In genomic region chr8:45052205-45052604, GRCm38 (mm10) we compare ENCODE assay signal across 11 mouse cellular contexts. TPM values are rescaled to one million over a fixed set of nuclear protein-coding genes. Genes with fewer than 3 reads are reported as not detected.
A peak's percentile ranks its signal among the peaks of the same experiment; 100 is the strongest.
DNase-seq lines count a peak whose midpoint lies in the region; ATAC-seq and TF ChIP-seq lines count a peak whose summit lies in the region.
"Had no signal": no experiment of that assay in that cellular context is flagged by ENCODE, and none has a peak within 500 bp of the region (broad histone marks: within the 10 kb centered on the region; RNA-seq: fewer than 3 reads in every experiment).

No protein-coding gene starts in this region.

- H3K79me2 ChIP-seq in MEL (ENCODE audit: control insufficient read depth, insufficient read depth, low read length, poor library complexity): no peaks in the 10 kb centered on the region

- H3K4me1 ChIP-seq in kidney, postnatal 0 days (replicated peaks; ENCODE audit: insufficient read depth, low read length): no peaks in the 10 kb centered on the region
- H3K4me1 ChIP-seq in kidney, embryonic 16.5 days (ENCODE audit: insufficient read depth, low read length): no peaks in the 10 kb centered on the region
- H3K4me1 ChIP-seq in MEL (ENCODE audit: control insufficient read depth in 1 of 2, insufficient read depth in 2 of 2, low read length in 2 of 2): no peaks in the 10 kb centered on the region
- H3K4me1 ChIP-seq: liver, embryonic 13.5 days had no signal

- ATAC-seq in kidney, postnatal 0 days (replicated peaks; ENCODE audit: low FRiP score, low read depth): no peak
- no peak for ATAC-seq in kidney, embryonic 16.5 days (ENCODE audit: low FRiP score, low TSS enrichment)
- ATAC-seq in megakaryocyte progenitor cell, adult 5-6 weeks (replicated peaks; ENCODE audit: poor library complexity): 0 out of 2 replicates have a peak, but pooled peaks have one; percentile 57

- H3K4me3 ChIP-seq in kidney, postnatal 0 days (replicated peaks; ENCODE audit: low read depth, low read length): no peak overlapping the region
- no peak overlapping the region for H3K4me3 ChIP-seq in kidney, embryonic 16.5 days (ENCODE audit: low read length)
- H3K4me3 ChIP-seq in MEL (ENCODE audit: control insufficient read depth in 1 of 2, insufficient read depth in 1 of 2, low read depth in 2 of 2, low read length in 2 of 2): no peak overlapping the region
- H3K4me3 ChIP-seq: liver, embryonic 13.5 days had no signal

- WGBS in kidney, postnatal 0 days: 96% methylated on average over 1 of the region's 1 CpGs
- WGBS in kidney, embryonic 16.5 days: 88% methylated on average over 1 of the region's 1 CpGs

- TF ChIP-seq POLR2A in MEL (IDR thresholded peaks at IDR 0.05; ENCODE audit: control insufficient read depth in 1 of 2, insufficient read depth in 1 of 2, low read depth in 1 of 2, low read length in 2 of 2, poor library complexity in 1 of 2): no peak

- no peaks in the 10 kb centered on the region for H3K27me3 ChIP-seq in kidney, postnatal 0 days (ENCODE audit: insufficient read depth, low read length)
- no peaks in the 10 kb centered on the region for H3K27me3 ChIP-seq in kidney, embryonic 16.5 days (ENCODE audit: insufficient read depth, low read length)
- no peaks in the 10 kb centered on the region for H3K27me3 ChIP-seq in MEL (ENCODE audit: control insufficient read depth in 1 of 2, insufficient read depth in 2 of 2, low read length in 2 of 2)
- H3K27me3 ChIP-seq: liver, embryonic 13.5 days had no signal

- DNase-seq in kidney, postnatal 0 days (ENCODE audit: low spot score): peak; percentile 49
- DNase-seq in MEL (ENCODE audit: low read depth, low spot score): peak; percentile 27
- DNase-seq in embryo, embryonic 10.5 days (ENCODE audit: low spot score): peak; percentile 66
- DNase-seq in layer of hippocampus, postnatal 25 days (ENCODE audit: extremely low spot score in 1 of 2, low spot score in 1 of 2): no peak
- DNase-seq in gastrocnemius, adult 18-20 months (ENCODE audit: low spot score): no peak
- DNase-seq: cerebellum, postnatal 14 days; kidney, postnatal 25 days; liver, embryonic 13.5 days had no signal

- peak; percentile 41; the same call in 1 of the 2 replicates for TF ChIP-seq CTCF in kidney, postnatal 0 days (IDR thresholded peaks at IDR 0.05; ENCODE audit: low read depth)
- peak in 2 of 3 experiments; percentile 19 to 62; a peak in 3 of 6 replicates for TF ChIP-seq CTCF in MEL (IDR thresholded peaks at IDR 0.05 in 2 of 3, conservative IDR thresholded peaks at IDR 0.05 in 1 of 3; ENCODE audit: control insufficient read depth in 1 of 3, insufficient read depth in 1 of 3, low read depth in 2 of 3, low read length in 3 of 3, poor library complexity in 1 of 3, severe bottlenecking in 1 of 3)

- H3K27ac ChIP-seq in kidney, postnatal 0 days: no peak overlapping the region
- H3K27ac ChIP-seq in kidney, embryonic 16.5 days (ENCODE audit: low read length): no peak overlapping the region
- no peak overlapping the region for H3K27ac ChIP-seq in MEL (ENCODE audit: control insufficient read depth, low read depth, low read length)
- H3K27ac ChIP-seq: liver, embryonic 13.5 days had no signal

- no peak overlapping the region for H3K9ac ChIP-seq in kidney, postnatal 0 days (ENCODE audit: low read depth, low read length)
- no peak overlapping the region for H3K9ac ChIP-seq in kidney, embryonic 16.5 days (replicated peaks; ENCODE audit: low read length)
- H3K9ac ChIP-seq in MEL (ENCODE audit: control insufficient read depth, low read depth, low read length, poor library complexity, severe bottlenecking): no peak overlapping the region
- H3K9ac ChIP-seq: liver, embryonic 13.5 days had no signal

- peaks cover 52% of the 10 kb centered on the region for H3K36me3 ChIP-seq in kidney, postnatal 0 days (ENCODE audit: insufficient read depth, low read length)
- peaks cover 72% of the 10 kb centered on the region for H3K36me3 ChIP-seq in kidney, embryonic 16.5 days (ENCODE audit: insufficient read depth, low read length)
- H3K36me3 ChIP-seq in MEL (ENCODE audit: control insufficient read depth in 1 of 2, insufficient read depth in 2 of 2, low read length in 2 of 2): no peaks in the 10 kb centered on the region

- peak; percentile 64 for TF ChIP-seq RAD21 in MEL (IDR thresholded peaks at IDR 0.05; ENCODE audit: low read depth, low read length)

- no peak overlapping the region for H3K4me2 ChIP-seq in kidney, postnatal 0 days (ENCODE audit: low read length)
- no peak overlapping the region for H3K4me2 ChIP-seq in kidney, embryonic 16.5 days (replicated peaks; ENCODE audit: low read depth, low read length)
- H3K4me2 ChIP-seq: liver, embryonic 13.5 days had no signal

- no peak for TF ChIP-seq EP300 in MEL (IDR thresholded peaks at IDR 0.05; ENCODE audit: low read depth in 1 of 2, low read length in 2 of 2)

- no peaks in the 10 kb centered on the region for H3K9me3 ChIP-seq in kidney, postnatal 0 days (replicated peaks; ENCODE audit: low read length)
- H3K9me3 ChIP-seq in kidney, embryonic 16.5 days (ENCODE audit: low read length): peaks cover 11% of the 10 kb centered on the region
- no peaks in the 10 kb centered on the region for H3K9me3 ChIP-seq in MEL (replicated peaks; ENCODE audit: insufficient read depth, low read length)

TF ChIP-seq in MEL, 35 proteins besides CTCF, POLR2A, EP300 and RAD21:
- no peak for TF ChIP-seq ETS1 (IDR thresholded peaks at IDR 0.05; ENCODE audit: low read depth, low read length)
- peak; percentile 59 for TF ChIP-seq SMC3 (IDR thresholded peaks at IDR 0.05; ENCODE audit: low read depth, low read length)
- no peak for TF ChIP-seq E2F4 (IDR thresholded peaks at IDR 0.05; ENCODE audit: borderline replicate concordance, low read depth, low read length)
- peak; percentile 39 for TF ChIP-seq ZC3H11A (IDR thresholded peaks at IDR 0.05; ENCODE audit: low read depth, low read length)

RNA-seq across cellular contexts. Expression of gene Mtnr1a, which starts 16.7 kb away (rescaled TPM):
- not detected in 2 replicates for polyA plus RNA-seq in kidney, postnatal 0 days (2015; fragmentation: Nextera tagmentation; extraction: Ambion mirVana)
- not detected in 2 replicates for polyA plus RNA-seq in kidney, embryonic 16.5 days (2015; fragmentation: Nextera tagmentation; extraction: Ambion mirVana)
- not detected in 2 replicates for total RNA-seq in MEL (2012; rRNA removed)
- polyA plus RNA-seq in MEL (2012; ENCODE audit: insufficient read depth in 1 of 2, insufficient read length in 2 of 2, low read depth in 1 of 2, low replicate concordance in 2 of 2, missing spikeins in 1 of 2): under 1 TPM in 1 of 2 experiments, not detected in 1; 0.28 TPM
- total RNA-seq in megakaryocyte progenitor cell, adult 5-6 weeks (2015): not detected in 2 replicates
- not detected in 2 replicates for total RNA-seq in megakaryocyte progenitor cell, adult 5-6 weeks (2017)
- total RNA-seq in layer of hippocampus, postnatal 25 days (2021): not detected
- total RNA-seq in gastrocnemius, adult 18-20 months (2021): not detected
- total RNA-seq: gastrocnemius, postnatal 4 days had no signal
- polyA plus RNA-seq: liver, embryonic 13.5 days had no signal

Comparison
In these comparisons a context has a peak if more than half of its experiments do, and no peak if none do; other contexts are left out.
1. DNase-seq: peak in kidney, postnatal 0 days (single experiment), MEL (single experiment) and embryo, embryonic 10.5 days (single experiment); none in layer of hippocampus, postnatal 25 days (0 of 2) and gastrocnemius, adult 18-20 months (single experiment).